Mouse (Mus musculus) spleen, adult 18-20 months (tissue): Measurements from ENCODE around the gene Mical1.

Experiments used
- DNase-seq, 2 experiments: peaks; one replicate each; pipeline ENCODE4 v3.0.0; 2022; ENCODE audit warnings: mixed read lengths in 2 of 2

Gene Mical1

GRCm38 (mm10) chr10:41476171-41477017 is at the start of gene Mical1:
Mical1 (plus strand) TSS chr10:41476314.
- DNase-seq, result peak; percentile 70 to 79

- no peak for DNase-seq
Observed at GRCm38 (mm10) chr10:41426368-41426767, 49.7 kb upstream of the Mical1 start.

DNA sequence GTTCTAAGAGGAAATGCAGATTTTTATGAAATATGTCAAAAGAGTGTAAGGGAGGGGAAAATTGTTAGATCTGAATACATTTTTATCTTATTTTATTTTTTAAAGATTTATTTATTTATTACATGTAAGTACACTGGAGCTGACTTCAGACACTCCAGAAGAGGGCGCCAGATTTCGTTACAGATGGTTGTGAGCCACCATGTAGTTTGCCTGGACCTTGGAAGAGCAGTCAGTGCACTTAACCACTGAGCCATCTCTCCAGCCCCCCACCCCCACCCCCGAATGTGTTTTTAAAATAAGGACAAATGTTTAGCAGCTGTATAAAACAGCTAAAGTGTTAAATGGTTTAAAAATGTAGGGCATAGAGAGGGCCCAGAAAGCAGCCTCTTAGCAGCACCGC is 41.5 kb upstream of the Mical1 start:
- DNase-seq, result peak; percentile 34 to 53

DNA sequence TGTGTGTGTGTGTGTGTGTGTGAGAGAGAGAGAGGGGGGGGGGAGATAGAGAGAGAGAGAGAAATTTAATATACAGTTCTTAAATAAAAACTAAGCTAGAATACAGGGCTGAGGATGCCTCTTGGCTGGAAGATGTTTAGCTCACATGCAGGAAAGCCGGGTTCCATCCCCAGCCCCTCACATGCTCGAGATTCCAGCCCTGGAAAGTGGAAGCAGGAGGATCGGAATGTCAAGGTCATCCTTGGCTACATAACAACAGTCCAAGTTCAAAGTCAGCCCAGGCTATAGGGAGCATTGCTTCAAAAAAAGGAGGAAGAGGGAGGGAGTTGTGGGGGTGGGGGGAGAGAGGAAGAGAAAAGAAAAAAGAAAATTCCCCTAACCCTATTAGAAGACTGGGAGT is 41.0 kb upstream of the Mical1 start:
- no peak for DNase-seq

DNA sequence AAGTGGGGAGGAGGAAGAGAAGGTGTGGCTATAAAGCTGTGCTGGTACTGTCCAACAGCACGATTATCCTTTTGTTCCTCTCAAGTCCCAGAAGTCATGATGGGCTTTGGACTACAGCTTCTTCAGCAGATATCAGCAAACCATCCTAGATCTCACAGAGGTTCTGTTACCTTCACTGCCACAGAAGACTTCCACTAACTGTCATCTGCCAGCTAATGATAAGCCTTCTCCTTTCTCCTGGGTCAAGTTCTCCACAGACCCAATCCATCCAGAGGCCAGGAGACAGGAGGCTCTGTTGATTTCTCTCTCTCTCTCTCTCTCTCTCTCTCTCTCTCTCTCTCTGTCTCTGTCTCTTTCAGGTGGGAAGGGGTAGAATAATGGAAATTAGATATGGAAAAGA is 27.9 kb upstream of the Mical1 start:
- no peak for DNase-seq

DNA sequence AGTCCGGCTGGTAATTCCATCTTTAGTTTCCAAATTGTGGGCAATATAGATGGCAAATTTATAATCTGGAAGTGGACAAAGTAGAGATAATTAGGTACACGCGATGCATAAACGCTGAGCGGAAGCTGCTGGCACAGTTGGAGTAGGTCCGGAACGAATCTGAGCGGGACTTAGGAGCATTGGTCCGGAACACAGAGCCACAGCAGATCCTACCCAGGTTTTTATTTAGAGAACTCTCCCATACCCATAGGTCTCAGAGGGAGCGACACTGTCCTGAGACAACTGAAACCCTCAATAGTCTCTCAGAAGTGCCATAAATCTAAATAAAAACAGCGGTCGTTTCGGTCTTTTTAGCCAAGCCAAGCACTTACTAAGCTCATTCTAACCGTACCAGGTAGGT is 26.4 kb upstream of the Mical1 start:
- DNase-seq, result peak in 1 of 2 experiments; percentile 15

DNA sequence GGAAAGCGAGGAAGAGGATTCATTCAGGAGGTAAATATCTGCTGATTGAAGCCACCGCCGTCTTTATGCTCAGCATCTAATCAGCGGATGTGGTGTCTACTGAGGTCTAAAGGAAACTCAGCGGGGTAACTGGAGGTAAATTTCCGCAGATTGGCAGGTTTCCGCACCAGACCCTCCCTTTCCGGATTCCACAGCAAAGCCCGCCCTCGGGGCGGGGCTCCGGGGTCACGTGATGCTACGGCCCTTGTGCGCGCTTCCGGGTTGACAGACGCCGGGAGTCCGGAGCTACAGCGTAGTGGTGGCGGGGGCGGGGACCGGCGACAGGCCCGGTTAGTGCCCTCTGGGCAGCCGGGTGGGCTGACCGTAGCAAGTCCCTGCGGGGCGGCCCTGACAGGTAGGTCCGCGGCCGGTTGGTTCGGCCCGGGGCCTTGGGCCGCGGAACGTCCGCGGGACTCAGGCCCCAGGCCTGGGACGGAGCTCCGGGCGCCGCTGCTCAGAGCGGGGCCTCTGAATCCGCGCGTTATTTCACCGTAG is 25.9 kb upstream of the Mical1 start, which contains the start of gene Zbtb24:
Gene Zbtb24, plus strand, starts transcription at position 247 of the 534 bp plus-strand sequence.
- peak; percentile 94 to 99 for DNase-seq

- DNase-seq, result no peak
Observed at GRCm38 (mm10) chr10:41450780-41451522, 25.2 kb upstream of the Mical1 start.

DNA sequence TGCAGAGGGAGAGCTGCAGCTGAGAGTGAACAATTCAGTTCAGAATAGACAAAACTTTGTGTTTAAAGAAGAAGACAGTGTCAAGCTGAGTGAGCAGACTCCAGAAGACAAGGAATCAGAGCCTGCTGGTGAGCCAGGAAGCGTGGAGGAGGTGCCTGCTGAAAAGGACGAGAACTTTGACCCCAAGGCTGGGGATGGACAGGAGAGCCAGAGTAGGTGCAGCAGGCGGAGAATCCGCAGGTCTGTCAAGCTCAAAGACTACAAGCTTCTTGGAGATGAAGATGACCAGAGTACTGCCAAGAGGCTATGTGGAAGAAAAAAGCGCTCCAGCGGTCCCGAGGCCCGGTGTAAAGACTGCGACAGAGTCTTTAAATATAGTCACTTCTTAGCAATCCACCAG is 24.5 kb upstream of the Mical1 start:
- no peak for DNase-seq

DNA sequence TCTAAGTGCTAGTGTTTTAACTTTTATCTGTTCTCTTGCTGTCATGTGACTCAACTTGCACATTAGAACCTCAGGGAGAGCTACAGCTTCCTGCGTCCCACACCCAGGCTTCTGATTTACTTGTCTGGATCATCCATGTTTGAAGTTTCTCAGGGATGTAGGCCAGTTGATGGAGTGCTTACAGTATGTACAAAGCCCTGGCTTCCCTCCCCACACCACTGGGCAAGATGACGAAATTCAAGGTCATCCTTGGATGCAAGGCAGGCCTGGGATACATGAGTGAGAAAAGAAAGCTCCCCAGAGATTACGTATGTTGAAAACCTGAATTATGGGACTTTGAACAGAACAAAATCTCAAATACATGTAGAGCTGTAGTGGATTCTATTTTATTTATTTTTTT is 23.3 kb upstream of the Mical1 start:
- no peak for DNase-seq

DNA sequence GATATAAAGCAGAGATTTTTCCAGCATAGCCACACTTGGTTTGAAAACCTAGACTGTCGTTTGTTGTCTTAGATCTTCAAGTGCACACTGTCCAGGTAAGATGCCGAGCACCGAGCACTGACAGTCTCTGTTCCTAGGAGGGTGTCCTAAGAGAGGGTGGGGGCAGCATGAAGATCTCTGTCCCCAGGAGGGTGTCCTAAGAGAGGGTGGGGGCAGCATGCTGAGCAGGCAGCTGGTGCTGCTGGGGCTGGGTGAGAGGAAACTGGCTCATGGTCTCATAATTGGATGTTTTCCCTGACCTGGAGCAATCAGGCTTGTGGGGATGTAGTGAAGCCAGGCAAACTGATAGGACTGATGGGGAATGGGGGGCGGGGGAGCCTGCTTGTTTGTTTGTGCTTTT is 16.1 kb upstream of the Mical1 start:
- no peak for DNase-seq

- no peak for DNase-seq
Observed at GRCm38 (mm10) chr10:41460501-41460900, 15.6 kb upstream of the Mical1 start.

- DNase-seq, result no peak
Observed at GRCm38 (mm10) chr10:41461057-41461722, 14.9 kb upstream of the Mical1 start.

- no peak for DNase-seq
Observed at GRCm38 (mm10) chr10:41464401-41464955, 11.6 kb upstream of the Mical1 start.

GRCm38 (mm10) chr10:41467325-41467724 is 8.8 kb upstream of the Mical1 start:
- DNase-seq, result no peak

GRCm38 (mm10) chr10:41470693-41471092 is 5.4 kb upstream of the Mical1 start:
- DNase-seq, result no peak

DNA sequence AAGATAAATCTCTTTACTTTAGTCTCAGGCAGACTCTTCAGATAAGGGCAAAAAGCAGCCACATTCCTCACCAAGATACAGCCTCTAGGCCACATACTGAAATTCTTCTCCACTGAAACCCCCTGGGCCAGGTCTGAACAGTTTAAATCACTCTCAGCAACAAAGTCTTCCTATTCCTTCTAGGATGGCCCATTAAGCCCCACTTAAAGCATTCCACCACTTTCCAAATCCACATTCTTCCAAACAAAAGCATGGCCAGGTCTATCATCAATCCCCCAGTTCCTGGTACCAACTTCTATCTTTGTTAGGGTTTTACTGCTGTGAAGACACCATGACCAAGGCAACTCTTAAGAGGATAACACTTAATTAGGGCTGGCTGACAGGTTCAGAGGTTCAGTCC is 3.6 kb upstream of the Mical1 start:
- DNase-seq, result no peak

- no peak for DNase-seq
Observed at GRCm38 (mm10) chr10:41472962-41473481, 3.1 kb upstream of the Mical1 start.

DNA sequence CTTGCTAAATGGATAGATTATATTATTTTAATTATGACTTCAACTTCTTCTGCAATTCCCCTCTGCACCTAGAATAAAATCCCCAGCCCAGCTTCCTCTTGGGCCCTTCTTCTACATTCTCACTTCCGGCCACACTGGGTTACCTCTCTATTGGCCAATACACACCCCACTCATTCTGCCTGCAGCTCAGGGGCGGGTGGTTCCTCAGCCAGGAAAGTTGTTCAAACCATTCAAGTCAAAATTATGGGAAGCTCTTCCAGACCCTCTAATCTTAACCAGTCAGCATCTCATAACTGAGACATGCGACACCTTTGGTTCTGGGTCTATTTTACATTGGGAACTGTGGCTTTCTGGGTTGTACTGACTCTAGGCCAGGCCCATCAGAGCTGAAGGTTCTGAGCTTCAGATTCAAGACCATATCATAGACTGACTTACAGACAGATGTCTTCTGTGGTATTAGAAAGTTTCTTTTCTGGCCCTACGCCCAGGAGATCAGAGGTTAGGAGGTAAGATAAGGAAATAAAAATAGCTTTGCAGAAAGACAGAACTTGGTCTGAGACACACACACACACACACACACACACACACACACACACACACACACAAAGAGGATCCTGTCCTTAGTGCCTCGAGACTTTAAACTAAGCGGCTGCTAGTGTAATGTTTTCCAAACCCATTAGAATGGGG is 2.2 kb upstream of the Mical1 start:
- DNase-seq, result peak; percentile 49 to 56

- no peak for DNase-seq
Observed at GRCm38 (mm10) chr10:41474981-41475391, 1.1 kb upstream of the Mical1 start.

DNA sequence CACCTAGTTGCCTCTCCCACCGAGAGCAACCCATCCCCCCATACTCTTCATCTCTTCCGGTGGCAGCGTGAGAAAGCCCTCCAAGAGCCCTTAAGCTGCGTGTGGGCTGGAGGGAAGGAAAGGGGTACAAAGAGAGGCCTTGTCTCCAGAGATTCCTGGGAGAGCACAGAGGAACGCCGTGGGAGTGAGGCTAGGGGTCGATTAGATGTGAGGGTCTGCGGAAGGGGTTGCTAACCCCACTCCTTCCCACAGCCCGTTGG is 834 bp downstream of the Mical1 start:
- DNase-seq, result peak in 1 of 2 experiments; percentile 45
